Mouse (Mus musculus): ENCODE data around the gene Drd1. TPM values are rescaled to one million over a fixed set of nuclear protein-coding genes. Genes with fewer than 3 reads are reported as not detected.

Gene Drd1
- polyA plus RNA-seq, 1 experiment from 2014 or later: 1.9 TPM

DNA sequence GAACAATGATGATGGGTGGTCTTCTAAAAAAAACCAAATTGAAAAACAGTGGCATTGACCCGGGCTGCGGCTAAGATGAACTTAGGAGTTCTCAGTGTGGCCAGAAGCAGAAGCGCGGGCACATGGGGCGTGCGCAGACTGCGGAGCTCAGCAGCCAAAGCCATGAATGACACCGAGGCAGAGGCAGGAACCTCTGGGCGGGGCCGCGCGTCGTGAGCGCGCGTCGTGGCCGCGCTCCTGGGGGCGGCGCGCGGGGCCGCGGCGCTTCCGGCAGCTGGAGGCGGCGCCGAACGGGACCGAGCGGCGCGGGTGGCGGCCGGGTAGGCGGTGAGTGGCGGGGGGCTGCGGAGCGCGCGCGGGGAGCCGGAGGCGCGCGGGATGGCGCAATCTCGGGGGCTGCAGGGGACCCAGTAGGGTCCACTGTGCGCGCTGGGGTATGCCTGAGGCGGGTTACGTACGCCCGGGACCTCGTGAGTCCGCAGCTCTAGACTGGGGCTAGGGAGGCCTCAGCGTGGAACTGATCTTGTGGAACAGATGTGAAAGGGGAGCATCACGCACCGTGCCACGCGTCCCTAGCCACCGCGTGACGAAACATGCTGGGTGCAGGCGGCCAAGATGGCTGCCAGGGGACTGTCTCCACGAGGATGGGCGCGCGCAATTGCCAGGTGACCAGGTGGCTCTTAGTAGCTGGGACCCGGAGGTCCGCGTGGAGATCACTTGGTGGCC is 16.3 kb upstream of the Drd1 start, which contains the start of gene Sfxn1:
Gene Sfxn1, plus strand, starts transcription at position 264 of the 726 bp plus-strand sequence.
- Histone ChIP-seq H3K9me3 (replicated peaks) (no peaks in the 10 kb centered on the region), H3K36me3 (no peaks in the 10 kb centered on the region), H3K4me2 (replicated peaks) (peak within 1 kb of the TSS; percentile 54), H3K4me3 (peak within 1 kb of the TSS; percentile 62), H3K27ac (peak within 1 kb of the TSS; percentile 81), H3K4me1 (peaks cover 15% of the 10 kb centered on the region), H3K9ac (peak within 1 kb of the TSS; percentile 82), H3K27me3 (no peaks in the 10 kb centered on the region)
- peak; percentile 89 for ATAC-seq (ENCODE audit: low FRiP score)
- WGBS: 1% methylated on average over 74 of the region's 74 CpGs

DNA sequence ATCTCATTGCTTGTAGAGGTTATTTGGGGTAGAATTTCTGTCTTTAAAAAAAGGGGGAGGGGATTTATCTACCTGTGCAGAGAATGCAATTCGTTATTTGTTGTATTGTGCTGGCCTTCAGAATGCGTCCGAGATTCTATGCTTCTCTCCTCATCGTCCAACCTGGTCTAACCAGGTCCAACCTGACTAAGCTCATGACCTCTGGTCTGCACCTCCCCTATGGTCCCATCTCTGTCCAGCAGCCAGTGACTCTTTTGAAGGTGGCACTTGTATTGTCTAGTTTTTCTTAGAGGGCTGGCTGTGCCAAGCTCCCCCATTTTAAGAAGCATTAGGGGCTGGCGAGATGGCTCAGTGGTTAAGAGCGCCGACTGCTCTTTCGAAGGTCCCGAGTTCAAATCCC is 15.5 kb upstream of the Drd1 start:
- H3K9me3 ChIP-seq (replicated peaks): no peaks in the 10 kb centered on the region
- no peak overlapping the region for H3K27ac ChIP-seq
- no peaks in the 10 kb centered on the region for H3K27me3 ChIP-seq
- ATAC-seq (ENCODE audit: low FRiP score): no peak
- no peak overlapping the region for H3K4me3 ChIP-seq
- no peaks in the 10 kb centered on the region for H3K36me3 ChIP-seq
- H3K4me2 ChIP-seq (replicated peaks): no peak overlapping the region
- WGBS: 96% methylated on average over 9 of the region's 9 CpGs
- H3K9ac ChIP-seq: no peak overlapping the region
- H3K4me1 ChIP-seq: peaks cover 15% of the 10 kb centered on the region

DNA sequence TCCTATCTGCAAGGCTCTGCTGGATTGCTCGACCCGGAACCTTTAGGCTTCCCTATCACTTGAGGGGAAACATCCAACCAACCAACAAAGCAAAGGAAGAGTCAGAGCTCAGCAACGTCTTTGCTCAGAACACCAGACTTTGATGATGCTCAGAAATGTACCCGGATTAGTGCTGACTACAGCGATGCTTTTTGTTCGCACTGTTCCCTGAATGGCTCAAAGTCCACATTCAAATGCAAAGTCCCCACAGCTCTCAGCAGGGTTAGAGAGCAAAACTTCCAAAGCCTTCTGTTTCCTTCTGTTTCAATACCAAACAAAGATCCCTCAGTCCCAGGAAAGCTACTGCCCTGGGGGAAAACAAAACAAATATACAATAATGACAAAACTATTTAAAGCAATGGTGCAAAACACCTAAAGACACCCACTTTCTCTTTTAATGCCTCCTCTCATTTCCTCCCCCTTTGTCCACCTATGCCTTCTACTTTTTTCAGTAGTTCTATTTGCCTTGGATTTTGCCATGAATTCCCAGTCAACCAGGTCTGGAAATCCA is 12.2 kb upstream of the Drd1 start:
- no peaks in the 10 kb centered on the region for H3K36me3 ChIP-seq
- no peaks in the 10 kb centered on the region for H3K9me3 ChIP-seq (replicated peaks)
- 19% methylated on average over 6 of the region's 6 CpGs for WGBS
- ATAC-seq (ENCODE audit: low FRiP score): no peak
- no peak overlapping the region for H3K27ac ChIP-seq
- H3K27me3 ChIP-seq: peaks cover 7% of the 10 kb centered on the region
- peaks cover 5% of the 10 kb centered on the region for H3K4me1 ChIP-seq
- H3K4me2 ChIP-seq (replicated peaks): no peak overlapping the region
- no peak overlapping the region for H3K9ac ChIP-seq
- no peak overlapping the region for H3K4me3 ChIP-seq

DNA sequence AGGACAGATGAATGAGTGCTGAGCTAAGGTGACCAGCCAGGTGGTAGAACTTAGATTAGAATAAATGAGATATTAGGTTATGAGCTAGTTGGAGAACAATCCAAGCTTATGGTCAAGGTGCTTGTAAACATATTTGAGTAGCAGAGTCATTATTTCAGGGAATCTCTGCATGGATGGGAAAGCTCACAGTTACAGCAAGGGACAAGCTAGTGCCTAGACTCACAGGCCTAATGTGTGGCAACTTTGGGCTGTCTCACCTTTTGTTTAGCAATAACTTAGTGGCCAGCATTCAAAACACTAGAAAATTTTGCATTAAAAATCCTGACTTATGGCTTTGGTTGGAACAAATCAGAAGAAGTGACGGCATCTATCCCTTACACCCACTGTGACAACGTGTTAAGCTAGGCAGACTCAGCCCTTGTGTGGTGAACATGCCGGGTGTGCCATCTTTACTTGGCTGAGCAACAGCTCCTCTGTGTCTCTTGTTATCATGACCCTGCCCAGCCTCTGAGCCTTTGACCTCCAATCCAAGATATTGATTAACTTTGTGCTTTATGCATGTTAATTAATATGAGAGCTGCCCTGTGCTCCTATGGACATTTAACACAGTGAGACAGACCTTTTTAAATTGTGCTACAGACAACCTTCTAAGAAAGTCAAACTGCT is 10.7 kb upstream of the Drd1 start:
- H3K27ac ChIP-seq: no peak overlapping the region
- H3K9me3 ChIP-seq (replicated peaks): no peaks in the 10 kb centered on the region
- H3K4me1 ChIP-seq: no peaks in the 10 kb centered on the region; the same call in 1 of the 2 replicates
- H3K9ac ChIP-seq: no peak overlapping the region
- H3K4me2 ChIP-seq (replicated peaks): no peak overlapping the region
- ATAC-seq (ENCODE audit: low FRiP score): no peak
- 86% methylated on average over 3 of the region's 3 CpGs for WGBS
- H3K27me3 ChIP-seq: peaks cover 7% of the 10 kb centered on the region
- no peaks in the 10 kb centered on the region for H3K36me3 ChIP-seq
- no peak overlapping the region for H3K4me3 ChIP-seq

DNA sequence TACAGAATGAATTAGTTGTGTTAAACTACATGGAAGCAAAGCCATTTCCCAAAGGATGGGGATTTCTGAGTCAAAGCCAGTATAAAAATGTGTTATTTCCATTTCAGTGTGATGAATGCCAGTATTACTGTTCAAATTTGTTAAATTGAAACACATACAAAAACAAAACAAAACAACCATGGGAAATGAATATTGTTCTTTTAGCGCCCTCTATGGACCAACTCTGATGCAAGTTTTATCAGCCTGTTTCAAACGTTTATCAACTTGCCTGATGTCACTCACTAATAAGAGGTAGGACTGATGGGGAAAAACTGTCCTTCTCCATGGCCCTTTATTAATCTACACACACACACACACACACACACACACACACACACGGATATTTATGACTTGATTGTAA is 7.8 kb upstream of the Drd1 start:
- no peaks in the 10 kb centered on the region for H3K36me3 ChIP-seq

DNA sequence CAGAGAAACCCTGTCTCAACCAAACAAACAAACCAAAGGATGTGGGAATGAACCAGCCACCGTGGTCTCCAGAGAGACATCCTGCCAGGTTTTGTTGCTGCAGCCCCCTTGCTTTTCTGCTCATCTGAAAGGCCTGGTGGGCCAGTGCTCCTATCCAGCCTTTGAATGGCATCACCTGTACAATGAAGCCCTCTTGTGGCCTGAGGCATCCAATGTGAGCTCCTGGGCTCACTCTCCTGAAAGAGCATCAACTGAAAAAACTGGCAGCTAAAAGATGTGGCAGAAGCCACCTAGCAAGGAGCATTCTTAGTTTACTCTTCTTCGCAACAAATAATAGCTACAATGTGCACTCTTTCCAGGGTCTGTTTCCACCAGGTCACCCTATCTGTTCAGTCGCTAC is 6.6 kb upstream of the Drd1 start:
- Histone ChIP-seq H3K36me3 (no peaks in the 10 kb centered on the region), H3K9me3 (replicated peaks) (no peaks in the 10 kb centered on the region), H3K9ac (no peak overlapping the region), H3K4me3 (no peak overlapping the region), H3K27me3 (peaks cover 11% of the 10 kb centered on the region), H3K27ac (no peak overlapping the region), H3K4me2 (replicated peaks) (no peak overlapping the region), H3K4me1 (no peaks in the 10 kb centered on the region)
- ATAC-seq (ENCODE audit: low FRiP score): no peak
- 85% methylated on average over 3 of the region's 3 CpGs for WGBS

More for the DNA sequence above, 7.8 kb upstream of the Drd1 start:
- no peak overlapping the region for H3K4me3 ChIP-seq
- H3K4me1 ChIP-seq: no peaks in the 10 kb centered on the region; the same call in 1 of the 2 replicates
- H3K9me3 ChIP-seq (replicated peaks): no peaks in the 10 kb centered on the region
- H3K9ac ChIP-seq: no peak overlapping the region
- ATAC-seq (ENCODE audit: low FRiP score): no peak
- WGBS: 3% methylated on average over 3 of the region's 3 CpGs
- H3K27me3 ChIP-seq: peaks cover 7% of the 10 kb centered on the region
- no peak overlapping the region for H3K4me2 ChIP-seq (replicated peaks)
- H3K27ac ChIP-seq: no peak overlapping the region

DNA sequence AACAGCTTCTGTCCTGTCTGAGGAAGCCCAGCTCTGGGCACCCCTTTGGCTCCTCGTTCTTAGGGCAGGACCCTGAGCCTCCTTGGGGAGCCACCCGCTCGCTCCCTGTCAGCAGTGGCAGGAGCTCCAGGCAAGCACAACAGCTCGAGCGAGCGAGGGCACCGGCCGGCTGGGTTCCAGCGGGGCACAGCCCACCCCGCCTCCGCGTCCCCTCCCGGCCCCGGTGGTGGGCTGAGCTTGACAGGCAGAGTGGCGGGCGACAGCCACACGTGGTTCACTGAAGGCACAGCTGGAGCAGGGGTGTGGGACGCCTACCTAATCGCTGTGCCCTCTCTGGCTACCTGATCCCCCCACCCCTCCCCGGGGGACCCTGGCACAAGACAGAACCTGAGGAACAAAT is 543 bp downstream of the Drd1 start:
- peaks cover 7% of the 10 kb centered on the region for H3K4me1 ChIP-seq
- H3K4me2 ChIP-seq (replicated peaks): peak overlapping the region; percentile 98
- peak overlapping the region; percentile 64 for H3K9ac ChIP-seq
- under 1% methylated on average over 20 of the region's 20 CpGs for WGBS
- peaks cover 31% of the 10 kb centered on the region for H3K27me3 ChIP-seq
- peak; percentile 71 for ATAC-seq (ENCODE audit: low FRiP score)
- no peaks in the 10 kb centered on the region for H3K36me3 ChIP-seq
- H3K9me3 ChIP-seq (replicated peaks): no peaks in the 10 kb centered on the region
- H3K4me3 ChIP-seq: peak overlapping the region; percentile 47
- H3K27ac ChIP-seq: no peak overlapping the region

DNA sequence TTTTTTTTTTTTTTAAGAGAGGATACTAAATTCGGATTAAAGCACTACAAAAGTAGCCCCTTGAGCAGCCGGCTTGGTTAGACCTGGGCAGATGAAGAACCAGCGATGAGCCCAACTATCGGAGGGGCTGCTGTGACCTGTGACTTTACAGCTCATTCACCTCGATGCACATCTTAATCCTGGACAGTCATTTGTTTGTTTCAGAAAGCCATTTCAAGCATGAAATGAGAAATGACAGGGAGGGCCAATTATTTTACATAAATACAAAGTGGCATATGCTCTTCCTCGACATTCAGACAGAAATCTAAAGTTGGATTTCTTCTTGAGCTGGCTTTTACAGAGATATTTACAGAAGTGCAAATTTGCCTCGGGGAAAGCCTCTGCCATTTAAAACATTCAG is 3.9 kb downstream of the Drd1 start:
- 62% methylated on average over 7 of the region's 7 CpGs for WGBS
- H3K4me2 ChIP-seq (replicated peaks): no peak overlapping the region
- no peak for ATAC-seq (ENCODE audit: low FRiP score)

DNA sequence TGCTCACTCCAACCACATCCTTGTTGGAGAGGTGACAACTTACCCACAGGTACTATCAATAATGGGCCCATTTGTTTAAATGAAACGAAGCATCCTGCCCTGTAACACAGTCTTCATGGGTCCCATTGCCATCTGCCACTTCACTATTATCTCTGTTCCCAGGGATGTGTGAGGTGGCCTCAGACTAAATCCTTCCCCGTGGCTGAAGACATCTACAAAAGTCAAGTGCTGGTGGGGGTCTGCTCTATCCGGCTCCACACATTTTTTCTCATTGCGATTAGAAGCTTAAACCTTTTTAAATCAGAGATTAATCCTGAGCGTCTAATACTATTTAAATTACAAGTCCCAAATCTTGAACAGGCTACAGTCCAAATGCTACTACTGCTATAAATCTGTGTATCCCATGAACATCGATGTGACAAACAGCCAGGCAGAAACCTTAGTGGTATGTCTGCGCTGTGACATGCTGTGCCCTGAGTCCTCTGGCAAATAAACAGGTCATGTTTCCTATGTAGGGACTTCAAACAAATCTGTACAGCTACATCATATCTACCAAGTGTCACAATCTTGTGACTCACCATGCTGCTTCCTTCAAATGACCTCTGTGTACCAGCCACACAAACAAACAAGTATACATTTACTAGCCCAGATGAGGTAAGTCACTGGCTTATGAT is 6.7 kb downstream of the Drd1 start:
- Histone ChIP-seq H3K4me3 (no peak overlapping the region), H3K4me1 (no peaks in the 10 kb centered on the region), H3K27ac (no peak overlapping the region), H3K9me3 (replicated peaks) (no peaks in the 10 kb centered on the region), H3K36me3 (no peaks in the 10 kb centered on the region), H3K9ac (no peak overlapping the region), H3K4me2 (replicated peaks) (no peak overlapping the region), H3K27me3 (peaks cover 6% of the 10 kb centered on the region)
- ATAC-seq (ENCODE audit: low FRiP score): no peak
- 88% methylated on average over 7 of the region's 7 CpGs for WGBS

More for the DNA sequence above, 3.9 kb downstream of the Drd1 start:
- H3K27me3 ChIP-seq: peaks cover 27% of the 10 kb centered on the region
- no peak overlapping the region for H3K9ac ChIP-seq
- H3K4me1 ChIP-seq: peaks cover 7% of the 10 kb centered on the region
- H3K27ac ChIP-seq: no peak overlapping the region
- no peaks in the 10 kb centered on the region for H3K9me3 ChIP-seq (replicated peaks)
- H3K36me3 ChIP-seq: no peaks in the 10 kb centered on the region
- H3K4me3 ChIP-seq: no peak overlapping the region

DNA sequence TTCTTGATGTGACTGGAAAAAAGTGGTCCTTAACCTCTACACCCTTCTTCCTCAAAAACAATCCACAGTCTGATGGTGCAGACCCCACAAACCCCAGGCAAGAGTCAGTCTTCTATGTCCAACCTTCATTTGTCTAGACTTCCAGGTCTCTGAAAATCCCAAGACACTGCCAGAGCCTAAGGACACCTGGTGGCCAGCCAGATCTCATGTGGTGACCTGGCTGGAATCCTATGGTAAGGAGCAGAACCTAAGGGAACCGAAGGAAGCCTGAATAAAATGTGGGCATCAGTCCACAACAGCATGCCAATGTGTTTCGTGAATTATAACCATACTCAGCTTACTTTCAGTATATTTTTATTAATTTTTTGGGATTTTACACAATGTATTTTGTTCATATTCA is 15.2 kb downstream of the Drd1 start:
- H3K4me3 ChIP-seq: no peak overlapping the region
- 93% methylated on average over 2 of the region's 2 CpGs for WGBS
- H3K27ac ChIP-seq: no peak overlapping the region
- no peaks in the 10 kb centered on the region for H3K4me1 ChIP-seq
- H3K27me3 ChIP-seq: no peaks in the 10 kb centered on the region
- H3K9ac ChIP-seq: no peak overlapping the region
- ATAC-seq (ENCODE audit: low FRiP score): no peak
- no peaks in the 10 kb centered on the region for H3K36me3 ChIP-seq
- H3K9me3 ChIP-seq (replicated peaks): 0 out of 2 replicates have a peak, but pooled peaks cover 3% of the 10 kb centered on the region
- no peak overlapping the region for H3K4me2 ChIP-seq (replicated peaks)

DNA sequence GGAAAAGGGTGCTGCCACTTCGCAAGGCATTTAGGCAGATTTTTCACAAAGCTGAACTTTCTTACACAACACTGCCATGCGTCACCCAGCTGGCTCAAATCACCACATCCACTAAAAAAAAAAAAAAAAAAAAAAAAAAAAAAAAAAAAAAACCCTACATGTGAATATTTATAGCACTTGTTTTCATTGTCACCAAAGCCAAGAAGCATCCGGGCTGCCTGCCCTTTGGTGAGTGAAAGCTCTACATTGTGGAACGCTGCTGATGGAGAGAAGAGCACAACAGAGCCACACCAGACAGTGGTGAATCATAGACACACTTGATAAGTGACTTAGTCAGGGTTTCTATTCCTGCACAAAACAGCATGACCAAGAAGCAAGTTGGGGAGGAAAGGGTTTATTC is 17.6 kb downstream of the Drd1 start:
- Histone ChIP-seq H3K4me3 (no peak overlapping the region), H3K4me1 (no peaks in the 10 kb centered on the region), H3K9ac (no peak overlapping the region), H3K27ac (no peak overlapping the region), H3K4me2 (replicated peaks) (no peak overlapping the region), H3K27me3 (no peaks in the 10 kb centered on the region), H3K9me3 (replicated peaks) (0 out of 2 replicates have a peak, but pooled peaks cover 3% of the 10 kb centered on the region), H3K36me3 (no peaks in the 10 kb centered on the region)
- 87% methylated on average over 4 of the region's 4 CpGs for WGBS
- ATAC-seq (ENCODE audit: low FRiP score): no peak

DNA sequence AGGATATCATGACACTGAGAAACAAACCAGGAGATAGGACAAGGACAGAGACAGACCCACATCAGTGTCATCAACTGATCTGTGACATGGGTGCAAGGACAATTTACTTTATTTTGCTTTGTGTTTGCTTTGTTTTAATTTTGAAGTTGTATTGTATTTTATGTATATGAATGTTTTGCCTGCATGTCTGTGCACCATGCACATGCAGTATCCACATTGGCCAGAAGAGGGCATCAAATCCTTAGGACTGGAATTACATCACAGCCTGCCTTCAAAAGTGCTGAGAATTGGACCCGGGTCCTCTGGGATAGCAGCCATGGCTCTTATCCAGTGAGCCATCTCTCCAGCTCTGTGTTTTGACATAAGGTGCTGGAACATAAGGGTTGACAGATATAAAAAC is 20.0 kb downstream of the Drd1 start:
- no peak overlapping the region for H3K4me2 ChIP-seq (replicated peaks)
- H3K36me3 ChIP-seq: no peaks in the 10 kb centered on the region
- H3K27me3 ChIP-seq: no peaks in the 10 kb centered on the region
- no peak for ATAC-seq (ENCODE audit: low FRiP score)
- no peak overlapping the region for H3K9ac ChIP-seq
- 65% methylated on average over 1 of the region's 1 CpGs for WGBS
- no peak overlapping the region for H3K27ac ChIP-seq
- H3K4me3 ChIP-seq: no peak overlapping the region
- 0 out of 2 replicates have a peak, but pooled peaks cover 3% of the 10 kb centered on the region for H3K9me3 ChIP-seq (replicated peaks)
- H3K4me1 ChIP-seq: no peaks in the 10 kb centered on the region
